Mouse (Mus musculus): ENCODE results near the gene Klra5.
"Not testable (repeated sequence)": the region's sequence is repeated elsewhere in the genome, so short reads cannot be mapped to it uniquely, and the experiment has no call there.

Gene Klra5

DNA sequence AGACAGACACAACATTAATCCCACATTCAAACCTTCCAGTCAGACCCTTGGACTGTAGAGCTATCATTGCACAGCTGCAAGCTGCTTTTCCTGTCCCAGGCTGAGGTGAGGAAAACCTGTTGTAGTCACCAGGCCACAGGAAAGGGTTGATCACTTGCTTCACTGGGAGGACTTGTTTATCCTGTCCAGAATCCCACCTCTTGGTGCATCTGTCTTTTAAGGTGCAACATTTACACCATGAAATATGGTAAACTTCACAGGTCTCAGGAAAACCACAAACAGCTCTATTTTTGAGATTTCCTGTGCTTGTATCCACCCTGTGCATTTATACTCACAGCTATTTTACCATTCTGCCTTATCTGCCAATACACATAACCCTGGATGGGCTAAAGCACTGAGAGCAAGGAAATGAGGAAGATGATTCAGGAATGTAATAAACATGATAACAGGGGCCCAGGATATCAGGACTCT, at the start of gene Klra5:
TSS of gene Klra5 (minus strand) at position 175 of the 471 bp plus-strand sequence.
- not testable (repeated sequence) for DNase-seq

DNA sequence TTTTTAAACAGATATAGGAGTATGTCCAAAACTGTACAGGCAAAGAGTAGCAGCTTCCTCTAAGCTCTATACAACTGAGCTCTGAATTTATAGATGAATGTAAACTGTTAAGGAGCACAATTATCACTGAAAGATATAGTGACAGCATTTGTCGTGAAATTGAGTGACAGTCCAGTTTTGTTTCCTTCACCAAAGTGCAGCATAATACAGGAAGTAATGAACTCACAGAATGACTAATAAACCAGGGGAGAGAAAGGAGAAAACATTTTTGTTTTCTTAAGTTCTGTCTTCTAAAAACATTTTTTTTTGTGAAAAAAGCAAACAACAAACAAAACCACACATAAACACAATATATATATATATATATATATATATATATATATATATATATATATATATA, 454 bp downstream of the Klra5 start:
- no peak for DNase-seq

DNA sequence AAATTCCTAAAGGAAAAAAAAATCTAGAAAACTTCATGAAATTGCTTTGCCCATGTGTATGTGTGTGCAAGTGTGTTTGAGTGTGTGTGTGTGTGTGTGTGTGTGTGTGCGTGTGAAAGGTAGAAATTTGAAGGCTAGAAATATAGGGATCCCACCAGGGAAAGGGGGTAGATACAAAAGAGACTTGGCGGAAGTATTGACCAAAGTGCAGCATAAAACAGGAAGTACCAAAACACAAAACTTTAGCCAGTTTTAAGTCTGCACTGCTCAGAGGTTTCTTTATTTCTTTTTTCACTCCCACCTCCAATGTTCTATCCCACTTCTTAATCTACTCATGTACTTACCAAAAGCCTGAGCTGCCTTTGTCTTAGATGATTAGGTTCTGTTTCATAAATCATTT, 34.9 kb downstream of the Klra5 start:
- no peak for DNase-seq

DNA sequence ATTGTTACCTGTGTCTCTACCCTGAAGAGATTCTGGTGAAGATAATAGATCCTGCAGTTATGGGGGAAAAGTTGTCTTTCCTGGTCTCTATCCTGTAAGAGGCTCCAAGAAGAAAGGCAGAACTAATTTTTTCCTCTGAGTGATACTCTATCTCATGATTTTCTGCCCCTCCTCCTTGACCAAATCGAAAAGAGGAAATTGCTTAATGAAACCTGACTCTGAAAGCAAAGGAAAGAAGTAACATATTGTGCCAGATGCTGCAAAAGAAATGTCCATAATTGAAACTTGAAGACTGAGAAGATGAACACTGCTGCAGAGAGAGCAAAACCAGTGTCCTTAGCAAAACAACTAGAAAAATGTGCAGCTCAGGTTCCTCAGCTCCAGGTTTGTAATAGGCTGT, 40.9 kb downstream of the Klra5 start, which contains the start of gene Klra17:
TSS of gene Klra17 (minus strand) at position 124 of the 400 bp plus-strand sequence.
- no peak for DNase-seq

DNA sequence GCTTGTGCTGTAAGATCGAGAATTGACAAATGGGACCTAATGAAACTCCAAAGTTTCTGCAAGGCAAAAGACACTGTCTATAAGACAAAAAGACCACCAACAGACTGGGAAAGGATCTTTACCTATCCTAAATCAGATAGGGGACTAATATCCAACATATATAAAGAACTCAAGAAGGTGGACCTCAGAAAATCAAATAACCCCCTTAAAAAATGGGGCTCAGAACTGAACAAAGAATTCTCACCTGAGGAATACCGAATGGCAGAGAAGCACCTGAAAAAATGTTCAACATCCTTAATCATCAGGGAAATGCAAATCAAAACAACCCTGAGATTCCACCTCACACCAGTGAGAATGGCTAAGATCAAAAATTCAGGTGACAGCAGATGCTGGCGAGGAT, 55.1 kb downstream of the Klra5 start, which contains the start of gene Gm17631:
TSS of gene Gm17631 (plus strand) at position 301 of the 400 bp plus-strand sequence.
- DNase-seq = not testable (repeated sequence)

Measured in cerebellum, adult 11-12 months (tissue).